In genomic region chr8:95204039-95204380, GRCm38 (mm10) we compare ENCODE assay signal across 7 mouse cellular contexts. TPM values are rescaled to one million over a fixed set of nuclear protein-coding genes. Genes with fewer than 3 reads are reported as not detected.
DNase-seq lines count a peak whose midpoint lies in the region; ATAC-seq lines count a peak whose summit lies in the region.

No protein-coding gene starts in this region.

- peak; percentile 95 for ATAC-seq in common myeloid progenitor, adult 5-6 weeks (replicated peaks; ENCODE audit: low read depth, poor library complexity, severe bottlenecking)
- peak; percentile 62; the same call in 1 of the 2 replicates for ATAC-seq in midbrain, embryonic 14.5 days (ENCODE audit: low FRiP score, low TSS enrichment)

- no peak overlapping the region for H3K27ac ChIP-seq in midbrain, embryonic 14.5 days (replicated peaks; ENCODE audit: low read depth, low read length)

- 18% methylated on average over 10 of the region's 10 CpGs for WGBS in midbrain, embryonic 14.5 days

- no peaks in the 10 kb centered on the region for H3K9me3 ChIP-seq in midbrain, embryonic 14.5 days (ENCODE audit: control insufficient read depth, low read length)

- H3K9ac ChIP-seq in midbrain, embryonic 14.5 days (replicated peaks; ENCODE audit: low read length): no peak overlapping the region

- H3K4me1 ChIP-seq in midbrain, embryonic 14.5 days (ENCODE audit: control insufficient read depth, insufficient read depth, low read length): peaks cover 2% of the 10 kb centered on the region; the same call in 1 of the 2 replicates

- H3K4me2 ChIP-seq in midbrain, embryonic 14.5 days (ENCODE audit: low read length): no peak overlapping the region

- no peaks in the 10 kb centered on the region for H3K36me3 ChIP-seq in midbrain, embryonic 14.5 days (ENCODE audit: control insufficient read depth, insufficient read depth, low read length)

- no peak overlapping the region for H3K4me3 ChIP-seq in midbrain, embryonic 14.5 days (replicated peaks; ENCODE audit: low read depth, low read length)

- intact Hi-C loops in gastrocnemius, postnatal 14 days (cut with DNase I; ENCODE audit: low total_unique reads): loop anchor here (10.0 kb wide), 2 partner anchors 99 to 259 kb away; no protein-coding TSS in a partner anchor
- intact Hi-C loops in left cerebral cortex, postnatal 14 days (cut with DNase I): loop anchor here (5.0 to 10.0 kb wide), 4 partner anchors 69 to 259 kb away; no protein-coding TSS in a partner anchor

- peak; percentile 81 for DNase-seq in adrenal gland, adult 2 months
- DNase-seq in gastrocnemius, postnatal 14 days: peak; percentile 66
- peak; percentile 79 for DNase-seq in induced T-regulatory cell, adult 2 months (ENCODE audit: low read depth)
- DNase-seq in left cerebral cortex, postnatal 14 days (ENCODE audit: low spot score in 2 of 2): peak; percentile 60 to 79
- DNase-seq in midbrain, embryonic 14.5 days: peak; percentile 90
- peak; percentile 30 for DNase-seq in spleen, adult 12 weeks (ENCODE audit: low spot score)

- no peaks in the 10 kb centered on the region for H3K27me3 ChIP-seq in midbrain, embryonic 14.5 days (ENCODE audit: control insufficient read depth, insufficient read depth, low read length)

RNA-seq across cellular contexts. Expression of gene Kifc3, which starts 1.4 kb away (rescaled TPM):
- total RNA-seq in adrenal gland, adult 2 months (2021): 100 to 1,000 TPM; 134 to 144 TPM
- polyA plus RNA-seq in adrenal gland, adult 2 months (2012; rRNA removed): 268 and 330 TPM in 2 replicates
- 0.73 and 1.4 TPM in 2 replicates for total RNA-seq in common myeloid progenitor, adult 5-6 weeks (2017)
- total RNA-seq in gastrocnemius, postnatal 14 days (2021): 10 to 100 TPM; 11.2 to 11.5 TPM
- 10 to 100 TPM; 52.9 to 60.3 TPM for total RNA-seq in left cerebral cortex, postnatal 14 days (2021)
- polyA plus RNA-seq in midbrain, embryonic 14.5 days (2014; fragmentation: Nextera tagmentation; extraction: Ambion mirVana): 19.4 and 21.9 TPM in 2 replicates

Comparison
In these comparisons a context has a peak if more than half of its experiments do, and no peak if none do; other contexts are left out.
1. DNase-seq: peak in every context shown above with its lines; median percentile 90 in midbrain, embryonic 14.5 days; 81 in adrenal gland, adult 2 months; 79 in induced T-regulatory cell, adult 2 months; 70 in left cerebral cortex, postnatal 14 days; 66 in gastrocnemius, postnatal 14 days; 30 in spleen, adult 12 weeks.
2. RNA of gene Kifc3, which starts 1.4 kb away (total RNA-seq): 134 to 144 TPM in adrenal gland, adult 2 months and 52.9 to 60.3 TPM in left cerebral cortex, postnatal 14 days; 11.2 to 11.5 TPM in gastrocnemius, postnatal 14 days and 0.73 to 1.4 TPM in common myeloid progenitor, adult 5-6 weeks; every median in the first group is over 4 times any median in the second.